In genomic region chr13:112438001-112438868, GRCm38 (mm10) we compare ENCODE assay signal across 11 mouse cellular contexts. TPM values are rescaled to one million over a fixed set of nuclear protein-coding genes. Genes with fewer than 3 reads are reported as not detected.
A peak's percentile ranks its signal among the peaks of the same experiment; 100 is the strongest.
DNase-seq lines count a peak whose midpoint lies in the region; ATAC-seq lines count a peak whose summit lies in the region.
"Had no signal": no experiment of that assay in that cellular context is flagged by ENCODE, and none has a peak within 500 bp of the region (broad histone marks: within the 10 kb centered on the region; RNA-seq: fewer than 3 reads in every experiment).

No protein-coding gene starts in this region.

- DNase-seq in spleen, postnatal 36 days (ENCODE audit: low spot score in 2 of 2) = peak; percentile 44 to 58
- no peak for DNase-seq in spleen, postnatal 4 days (ENCODE audit: low spot score in 2 of 2)
- peak; percentile 92 for DNase-seq in naive thymus-derived CD4-positive, alpha-beta T cell, adult 2 months (ENCODE audit: low read depth)
- DNase-seq in left cerebral cortex, adult 8-10 months (ENCODE audit: low spot score in 2 of 2) = no peak
- DNase-seq in embryo, embryonic 10 days (ENCODE audit: low spot score) = no peak
- DNase-seq in c-Kit-positive CD71-positive TER-119-positive erythroid progenitor cells, embryonic 14.5 days (ENCODE audit: low spot score) = no peak
- DNase-seq: cerebellum, adult 8-10 months; kidney, adult 2 months; left cerebral cortex, postnatal 4 days; right cerebral cortex, postnatal 4 days had no signal

- ATAC-seq in activated CD4-positive, CD25-positive, alpha-beta regulatory T cell, adult 4 months = peak; percentile 83

RNA-seq across cellular contexts. Expression of gene Il6st, which starts 25.6 kb away (rescaled TPM):
- 10 to 100 TPM; 29.5 to 37.5 TPM for polyA plus RNA-seq in activated CD4-positive, CD25-positive, alpha-beta regulatory T cell, adult 4 months (2017; shearing (Covaris generic))
- total RNA-seq in left cerebral cortex, adult 8-10 months (2022) = 10 to 100 TPM; 86.9 to 95.9 (median 91.0) TPM

Comparison
In these comparisons a context has a peak if more than half of its experiments do, and no peak if none do; other contexts are left out.
1. DNase-seq: peak in spleen, postnatal 36 days (2 of 2) and naive thymus-derived CD4-positive, alpha-beta T cell, adult 2 months (single experiment); none in spleen, postnatal 4 days (0 of 2), left cerebral cortex, adult 8-10 months (0 of 2), embryo, embryonic 10 days (single experiment) and c-Kit-positive CD71-positive TER-119-positive erythroid progenitor cells, embryonic 14.5 days (single experiment).